Mouse (Mus musculus) midbrain, embryonic 12.5 days (tissue): Measurements from ENCODE around the gene 4931406C07Rik. TPM values are rescaled to one million over a fixed set of nuclear protein-coding genes. Genes with fewer than 3 reads are reported as not detected.
"Not testable (repeated sequence)": the region's sequence is repeated elsewhere in the genome, so short reads cannot be mapped to it uniquely, and the experiment has no call there.

ENCODE experiments used
- ATAC-seq: fragments of 200-750 bp; cut with Nextera tagmentation; 2 replicates; pipeline ENCODE4 v1.8.0; 2017; ENCODE audit warnings: low read depth, moderate TSS enrichment, moderate library complexity; ENCODE audit not compliant: low FRiP score
- H3K27ac ChIP-seq: fragments of 300-500 bp; sonication (generic); replicated peaks from 2 replicates; pipeline ENCODE4 v1.5.1; 2016; ENCODE audit warnings: mild to moderate bottlenecking
- H3K27me3 ChIP-seq: fragments of 300-500 bp; sonication (generic); 2 replicates; pipeline ENCODE4 v1.6.1; 2016; ENCODE audit warnings: mild to moderate bottlenecking
- H3K36me3 ChIP-seq: fragments of 300-500 bp; sonication (generic); 2 replicates; pipeline ENCODE4 v1.6.1; 2016
- H3K4me1 ChIP-seq: fragments of 300-500 bp; sonication (generic); 2 replicates; pipeline ENCODE4 v1.6.1; 2016
- H3K4me2 ChIP-seq: fragments of 300-500 bp; sonication (generic); replicated peaks from 2 replicates; pipeline ENCODE4 v1.6.1; 2016; ENCODE audit warnings: mild to moderate bottlenecking, moderate library complexity
- H3K4me3 ChIP-seq: fragments of 300-500 bp; sonication (generic); 2 replicates; pipeline ENCODE4 v1.5.1; 2016; ENCODE audit warnings: mild to moderate bottlenecking
- H3K9ac ChIP-seq: fragments of 300-500 bp; sonication (generic); replicated peaks from 2 replicates; pipeline ENCODE4 v1.6.1; 2016; ENCODE audit warnings: mild to moderate bottlenecking, moderate library complexity
- H3K9me3 ChIP-seq: fragments of 300-500 bp; sonication (generic); 2 replicates; pipeline ENCODE4 v1.6.1; 2016; ENCODE audit warnings: mild to moderate bottlenecking
- WGBS: fragments of 180-500 bp; shearing (Covaris S2); methylation state at CpG from one replicate; pipeline ENCODE4 v1.1.7; 2016; 5-methylcytosine and 5-hydroxymethylcytosine counted together
- polyA plus RNA-seq: library from polyadenylated mRNA; unstranded; fragments of >200 nt; fragmentation: Nextera tagmentation; extraction: Ambion mirVana; gene quantifications from 2 replicates; pipeline ENCODE4 v1.2.1, GENCODE M21; 2016

The 4931406C07Rik gene
- polyA plus RNA-seq: 9.0 and 10.1 TPM in 2 replicates

DNA sequence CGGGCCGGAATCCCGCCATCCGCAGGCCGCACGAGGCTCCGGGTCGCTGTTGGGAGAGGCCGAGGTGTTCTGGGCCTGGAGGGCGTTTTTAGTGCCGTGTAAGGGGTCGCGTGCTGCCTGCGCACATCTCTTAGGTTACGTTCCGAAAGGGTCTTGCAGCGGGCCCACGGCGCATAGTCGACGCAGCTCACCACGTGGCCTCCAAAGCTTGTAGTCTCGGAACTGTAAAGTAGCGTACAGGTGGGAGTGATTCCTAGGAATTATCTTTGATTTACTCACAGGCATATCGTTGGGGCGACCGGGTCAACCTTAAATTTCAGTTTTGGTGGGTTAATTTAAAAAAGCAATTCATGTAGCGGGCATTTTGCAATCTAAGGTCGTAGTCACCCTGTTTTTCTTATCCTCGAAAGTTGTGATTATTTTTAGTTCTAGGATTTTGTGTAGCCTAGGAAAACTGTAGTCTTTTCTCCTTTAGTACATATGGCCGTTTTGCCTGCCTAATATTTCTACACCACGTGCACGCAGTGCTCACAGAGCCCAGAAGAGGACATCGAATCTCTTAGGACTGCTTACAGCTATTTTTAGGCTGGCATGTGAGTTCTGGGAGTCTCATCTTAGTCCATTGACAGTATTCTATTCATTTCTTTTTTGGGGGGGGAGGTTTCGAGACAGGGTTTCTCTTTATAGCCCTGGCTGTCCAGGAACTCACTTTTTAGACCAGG lies at the start of gene 4931406C07Rik:
4931406C07Rik (minus strand) TSS at position 51 of the 722 bp plus-strand sequence.
- WGBS: 1% methylated on average over 35 of the region's 35 CpGs
- peak; percentile 87 for ATAC-seq

DNA sequence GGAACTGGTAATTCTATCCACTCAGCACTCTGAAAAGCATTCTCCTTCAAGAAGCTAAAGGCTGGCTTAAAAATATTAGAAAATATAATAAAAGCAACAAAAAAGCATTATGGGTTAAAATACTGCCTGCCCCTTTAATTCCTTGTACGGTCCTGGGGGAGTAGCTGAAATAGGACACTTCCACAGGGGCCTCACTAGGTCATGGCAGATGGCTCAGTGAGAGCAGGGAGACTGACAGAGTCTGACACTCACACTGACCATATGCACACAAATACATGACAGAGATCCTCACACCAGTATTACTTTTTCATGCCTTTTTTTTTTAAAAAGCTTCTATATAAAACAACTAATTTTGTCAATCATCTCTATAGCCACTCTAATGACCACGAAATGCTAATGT lies 43.7 kb upstream of the 4931406C07Rik start:
- no peak overlapping the region for H3K27ac ChIP-seq
- no peaks in the 10 kb centered on the region for H3K4me1 ChIP-seq
- no peak for ATAC-seq
- WGBS: 85% methylated on average over 2 of the region's 2 CpGs
- H3K9ac ChIP-seq: no peak overlapping the region
- H3K9me3 ChIP-seq: no peaks in the 10 kb centered on the region
- H3K4me2 ChIP-seq: no peak overlapping the region
- H3K36me3 ChIP-seq: peaks cover 53% of the 10 kb centered on the region
- no peak overlapping the region for H3K4me3 ChIP-seq
- H3K27me3 ChIP-seq: no peaks in the 10 kb centered on the region

More for the DNA sequence above, at the start of gene 4931406C07Rik:
- Histone ChIP-seq H3K4me3 (peak within 1 kb of the TSS; percentile 84), H3K27me3 (no peaks in the 10 kb centered on the region), H3K27ac (peak within 1 kb of the TSS; percentile 93), H3K4me1 (peaks cover 21% of the 10 kb centered on the region), H3K9ac (peak within 1 kb of the TSS; percentile 92), H3K4me2 (peak within 1 kb of the TSS; percentile 77), H3K9me3 (no peaks in the 10 kb centered on the region), H3K36me3 (peaks cover 29% of the 10 kb centered on the region)

DNA sequence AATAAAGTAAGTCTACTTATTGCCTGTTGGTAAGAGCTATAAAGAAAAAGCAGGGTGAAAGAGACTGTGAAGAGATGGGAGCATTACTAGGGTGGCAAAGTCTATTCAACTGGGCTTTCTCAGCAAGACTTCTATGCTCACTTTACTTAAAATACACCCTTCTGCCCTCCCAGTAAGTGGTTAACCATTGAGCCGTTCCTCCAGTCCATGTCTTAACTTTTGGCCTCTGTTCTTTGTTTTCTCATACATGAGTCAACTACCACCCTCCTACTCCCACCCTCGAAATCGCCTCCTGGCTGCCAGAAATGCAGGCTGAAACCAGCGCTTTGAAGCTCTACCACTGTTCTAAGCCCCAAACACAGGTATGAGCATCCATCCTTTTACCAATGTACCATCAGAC lies 31.5 kb upstream of the 4931406C07Rik start:
- no peak for ATAC-seq
- Histone ChIP-seq H3K27me3 (no peaks in the 10 kb centered on the region), H3K9ac (no peak overlapping the region), H3K9me3 (no peaks in the 10 kb centered on the region), H3K4me3 (no peak overlapping the region), H3K4me2 (no peak overlapping the region), H3K27ac (no peak overlapping the region), H3K4me1 (no peaks in the 10 kb centered on the region), H3K36me3 (peaks cover 76% of the 10 kb centered on the region)
- WGBS: 89% methylated on average over 4 of the region's 4 CpGs

DNA sequence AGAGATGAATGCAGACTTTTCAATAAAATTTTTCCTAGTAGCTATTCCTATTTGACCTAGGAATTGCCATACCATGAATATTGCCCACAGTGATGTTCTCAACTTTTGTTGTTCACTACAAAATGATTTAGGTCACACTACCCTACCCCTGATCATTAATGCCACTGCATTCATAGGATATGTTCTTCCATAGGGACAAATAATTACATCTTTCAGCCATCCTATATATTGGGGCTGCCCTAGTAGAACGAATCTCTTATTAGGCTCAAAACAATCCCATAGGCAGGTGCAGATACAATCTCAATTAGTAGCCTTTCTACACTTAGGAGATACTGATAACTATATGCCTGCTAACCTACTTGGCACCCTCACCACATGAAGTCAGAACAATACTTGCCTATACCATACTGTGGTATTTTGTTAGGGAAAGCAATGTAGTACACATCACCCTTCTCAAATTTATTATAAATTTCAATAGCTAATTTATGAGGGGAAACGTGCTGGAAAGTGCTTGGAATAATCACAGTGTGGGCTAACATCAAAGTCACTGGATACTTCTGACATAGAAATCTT lies 12.0 kb upstream of the 4931406C07Rik start:
- Histone ChIP-seq H3K9ac (no peak overlapping the region), H3K9me3 (no peaks in the 10 kb centered on the region), H3K4me1 (no peaks in the 10 kb centered on the region), H3K27ac (no peak overlapping the region), H3K36me3 (peaks cover 72% of the 10 kb centered on the region), H3K27me3 (no peaks in the 10 kb centered on the region), H3K4me2 (no peak overlapping the region), H3K4me3 (no peak overlapping the region)
- ATAC-seq: 0 out of 2 replicates have a peak, but pooled peaks have one; percentile 9
- WGBS: 79% methylated on average over 2 of the region's 2 CpGs

DNA sequence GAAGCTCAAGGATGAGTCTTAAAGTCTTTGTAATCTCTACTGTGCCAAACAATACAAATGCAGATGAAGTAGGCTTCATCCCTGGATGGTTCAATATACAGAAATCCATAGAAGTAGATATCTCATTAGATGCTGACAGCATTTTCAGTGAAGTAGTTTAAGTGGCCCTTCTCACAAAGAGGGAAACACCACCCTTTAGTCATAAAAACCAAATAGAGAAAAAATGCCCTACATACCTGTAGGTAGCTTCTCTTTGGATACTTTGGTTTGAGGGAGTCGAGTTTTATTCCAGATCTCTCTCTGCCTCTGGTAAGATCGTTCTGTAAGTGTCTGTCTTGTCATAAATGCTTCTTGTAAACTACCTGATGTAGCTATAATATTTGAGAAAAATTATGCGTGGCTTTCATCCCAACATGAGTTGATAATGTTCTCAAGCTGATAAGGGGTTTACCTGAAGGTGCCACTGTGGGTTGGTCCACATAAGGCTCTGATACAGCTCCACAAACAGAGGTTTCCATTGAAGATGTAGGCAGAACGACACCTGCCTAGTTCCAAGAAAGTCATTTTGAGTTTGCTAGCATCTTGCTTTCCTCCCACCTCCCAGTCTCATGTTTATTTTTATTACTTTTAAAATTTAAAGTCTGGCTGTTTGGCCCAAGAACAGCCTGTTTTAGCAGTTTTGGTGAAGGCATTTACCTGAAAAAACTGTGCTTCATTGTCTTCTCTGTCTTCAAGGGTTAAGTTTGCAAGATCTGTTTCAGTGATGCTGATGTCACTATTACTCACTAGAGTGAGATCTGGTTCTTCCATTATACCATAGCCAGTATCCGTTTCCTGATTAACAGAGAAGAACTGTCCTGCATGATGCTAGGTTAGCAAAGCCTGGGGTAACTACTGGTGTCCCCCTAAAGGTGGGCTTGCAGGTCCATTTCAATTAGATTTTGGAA lies 11.2 kb upstream of the 4931406C07Rik start:
- 64% methylated on average over 5 of the region's 5 CpGs for WGBS
- Histone ChIP-seq H3K9ac (no peak overlapping the region), H3K27me3 (no peaks in the 10 kb centered on the region), H3K27ac (no peak overlapping the region), H3K4me2 (no peak overlapping the region), H3K4me1 (no peaks in the 10 kb centered on the region), H3K9me3 (no peaks in the 10 kb centered on the region), H3K4me3 (no peak overlapping the region), H3K36me3 (peaks cover 71% of the 10 kb centered on the region)
- ATAC-seq: no peak

DNA sequence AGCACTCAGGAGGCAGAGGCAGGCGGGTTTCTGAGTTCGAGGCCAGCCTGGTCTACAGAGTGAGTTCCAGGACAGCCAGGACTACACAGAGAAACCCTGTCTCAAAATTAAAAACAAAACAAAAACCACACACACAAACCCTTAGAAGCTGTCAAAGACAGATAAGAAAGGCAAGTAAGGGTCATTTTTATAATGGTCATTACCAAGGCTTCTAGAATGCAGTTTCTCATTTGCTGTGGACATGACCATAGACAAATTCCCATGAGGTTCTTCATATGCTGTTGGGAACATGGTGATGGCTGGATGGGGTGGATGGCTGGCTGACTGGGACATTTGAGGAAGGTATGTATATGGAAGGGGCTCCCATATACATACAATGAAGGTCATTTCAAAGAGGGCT lies 10.0 kb upstream of the 4931406C07Rik start:
- not testable (repeated sequence) for H3K27ac ChIP-seq, H3K4me2 ChIP-seq, H3K4me1 ChIP-seq, H3K9me3 ChIP-seq, H3K9ac ChIP-seq, H3K27me3 ChIP-seq, H3K4me3 ChIP-seq, ATAC-seq
- peaks cover 71% of the 10 kb centered on the region for H3K36me3 ChIP-seq
- WGBS: 100% methylated on average over 2 of the region's 2 CpGs

DNA sequence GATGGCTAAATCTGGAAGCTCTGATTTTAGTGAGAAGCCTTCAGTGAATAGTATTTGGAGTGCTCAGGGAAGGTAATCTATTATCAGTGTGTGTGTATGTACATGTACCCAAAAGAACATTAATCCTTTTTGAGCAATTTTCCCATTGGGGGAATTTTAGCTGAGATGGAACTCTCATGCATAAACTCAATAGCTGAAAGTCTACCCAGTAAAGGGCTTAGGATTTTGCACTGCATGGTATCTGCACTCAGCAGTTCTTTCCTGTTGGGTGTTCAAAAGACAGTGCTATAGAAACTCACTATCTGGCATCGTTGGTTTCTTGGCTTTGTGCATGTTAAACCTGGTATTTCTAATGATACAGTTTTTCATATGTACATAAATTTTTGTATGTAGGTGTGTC lies 8.4 kb upstream of the 4931406C07Rik start:
- ATAC-seq: no peak
- H3K27me3 ChIP-seq: no peaks in the 10 kb centered on the region
- H3K4me3 ChIP-seq: no peak overlapping the region
- peaks cover 78% of the 10 kb centered on the region for H3K36me3 ChIP-seq
- no peaks in the 10 kb centered on the region for H3K9me3 ChIP-seq
- no peak overlapping the region for H3K9ac ChIP-seq
- no peaks in the 10 kb centered on the region for H3K4me1 ChIP-seq
- 96% methylated on average over 1 of the region's 1 CpGs for WGBS
- H3K27ac ChIP-seq: no peak overlapping the region
- H3K4me2 ChIP-seq: no peak overlapping the region

DNA sequence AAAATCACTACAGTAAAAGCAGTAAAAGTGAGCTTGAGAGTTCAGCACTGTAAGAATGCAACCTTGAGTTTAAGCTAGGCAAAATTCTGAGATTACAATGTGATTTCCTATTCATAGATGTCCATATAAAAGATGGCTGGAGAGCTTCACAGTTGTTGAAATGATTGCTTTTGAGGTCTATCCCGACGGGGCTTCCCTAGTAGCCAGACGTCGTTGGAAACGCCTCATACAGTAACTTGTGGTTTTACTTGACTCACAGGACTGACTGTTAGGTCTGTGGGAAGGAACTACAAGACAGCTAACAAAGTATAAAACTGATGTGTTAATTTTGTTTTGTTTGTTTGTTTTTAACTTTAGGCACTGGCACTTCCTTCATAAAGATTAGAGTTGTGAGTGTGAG lies 7.4 kb upstream of the 4931406C07Rik start:
- Histone ChIP-seq H3K9ac (no peak overlapping the region), H3K27me3 (no peaks in the 10 kb centered on the region), H3K4me1 (peaks cover 5% of the 10 kb centered on the region), H3K36me3 (peaks cover 86% of the 10 kb centered on the region), H3K9me3 (no peaks in the 10 kb centered on the region), H3K4me2 (no peak overlapping the region), H3K27ac (no peak overlapping the region), H3K4me3 (no peak overlapping the region)
- ATAC-seq: no peak
- WGBS: 96% methylated on average over 5 of the region's 5 CpGs

DNA sequence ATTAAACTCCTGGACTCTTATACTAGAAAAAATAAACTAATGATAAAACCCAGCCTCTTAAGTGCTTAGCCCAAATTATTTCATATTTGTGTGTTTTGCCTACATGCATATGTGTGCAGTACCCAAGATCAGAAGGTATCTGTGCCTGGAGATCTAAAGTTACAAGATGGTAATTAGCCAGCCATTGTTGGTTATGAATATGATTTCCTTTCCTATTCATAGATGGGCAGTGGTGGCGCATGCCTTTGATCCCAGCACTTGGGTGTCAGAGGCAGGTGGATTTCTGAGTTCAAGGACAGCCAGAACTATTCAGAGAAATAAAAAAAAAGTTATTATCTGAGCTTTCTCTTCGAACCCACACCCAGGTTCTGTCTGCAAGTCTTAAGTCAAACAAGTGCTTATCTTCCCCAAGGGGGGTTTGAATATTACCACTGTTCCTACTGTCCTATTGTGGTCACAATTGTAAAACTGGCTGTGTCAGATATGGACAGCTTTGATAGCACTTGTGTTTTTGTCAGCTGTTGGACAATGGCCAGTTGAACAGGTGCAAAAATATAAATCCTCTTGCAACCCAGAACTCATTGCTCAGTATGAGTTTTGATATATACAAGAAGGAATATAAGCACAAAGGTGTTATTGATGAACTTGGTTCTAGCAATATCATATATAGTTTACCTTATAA lies 5.9 kb upstream of the 4931406C07Rik start:
- no peak for ATAC-seq
- WGBS: 85% methylated on average over 2 of the region's 2 CpGs
- Histone ChIP-seq H3K9me3 (no peaks in the 10 kb centered on the region), H3K4me1 (peaks cover 12% of the 10 kb centered on the region), H3K27ac (no peak overlapping the region), H3K9ac (no peak overlapping the region), H3K27me3 (no peaks in the 10 kb centered on the region), H3K36me3 (peaks cover 75% of the 10 kb centered on the region), H3K4me2 (no peak overlapping the region), H3K4me3 (no peak overlapping the region)

DNA sequence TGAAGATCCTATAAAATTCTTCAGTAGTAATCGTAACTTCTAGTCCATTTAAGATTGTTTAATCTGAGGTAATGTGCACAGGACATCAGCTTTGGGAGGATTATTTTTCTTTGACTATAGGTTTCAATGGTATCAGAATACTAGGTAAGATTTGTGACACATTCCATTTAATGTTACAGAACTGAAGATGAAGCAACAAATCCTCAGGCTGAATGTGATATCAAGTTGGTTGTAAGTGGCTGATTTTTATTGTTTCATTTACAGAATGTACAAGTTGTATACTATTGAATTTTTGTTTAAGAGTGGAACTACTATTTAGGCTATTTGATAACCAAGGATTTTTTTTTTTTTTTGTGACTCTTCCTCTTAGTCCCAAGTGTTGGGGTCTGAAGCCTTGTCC lies 3.9 kb upstream of the 4931406C07Rik start:
- no peak overlapping the region for H3K27ac ChIP-seq
- no peak overlapping the region for H3K4me2 ChIP-seq
- peaks cover 61% of the 10 kb centered on the region for H3K36me3 ChIP-seq
- H3K9ac ChIP-seq: no peak overlapping the region
- peaks cover 21% of the 10 kb centered on the region for H3K4me1 ChIP-seq
- no peaks in the 10 kb centered on the region for H3K27me3 ChIP-seq
- H3K4me3 ChIP-seq: no peak overlapping the region
- no peak for ATAC-seq
- H3K9me3 ChIP-seq: no peaks in the 10 kb centered on the region
- 91% methylated on average over 1 of the region's 1 CpGs for WGBS

DNA sequence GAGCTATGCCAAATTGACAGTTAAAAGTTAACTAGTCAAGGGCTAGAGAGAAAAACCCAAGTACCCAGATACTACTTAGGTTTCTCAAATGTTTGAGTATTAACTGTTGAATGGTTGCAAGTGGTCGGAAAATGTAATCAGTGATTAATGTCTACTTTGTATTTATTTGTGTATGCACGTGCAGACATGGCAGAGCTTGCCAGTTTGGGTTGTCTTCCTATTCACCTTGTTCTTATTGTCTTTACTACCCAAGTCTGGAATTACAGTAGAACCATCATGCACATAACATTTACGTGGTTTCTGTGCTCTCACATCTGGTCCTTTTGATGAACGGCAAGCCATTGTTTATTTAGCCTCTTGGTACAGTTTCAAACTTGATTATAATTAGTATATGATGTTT lies 3.2 kb upstream of the 4931406C07Rik start:
- no peak overlapping the region for H3K4me2 ChIP-seq
- no peak overlapping the region for H3K27ac ChIP-seq
- ATAC-seq: no peak
- H3K36me3 ChIP-seq: peaks cover 54% of the 10 kb centered on the region
- H3K4me1 ChIP-seq: peaks cover 21% of the 10 kb centered on the region
- H3K9me3 ChIP-seq: no peaks in the 10 kb centered on the region
- no peaks in the 10 kb centered on the region for H3K27me3 ChIP-seq
- H3K9ac ChIP-seq: no peak overlapping the region
- H3K4me3 ChIP-seq: no peak overlapping the region
- 82% methylated on average over 4 of the region's 4 CpGs for WGBS
